Mouse (Mus musculus) myocyte (in vitro differentiated cells): ENCODE results near the gene Itgax.

ENCODE experiments used
- POLR2A ChIP-seq: IDR thresholded peaks from one replicate; pipeline ENCODE4 v1.6.1; 2011; ENCODE audit warnings: low read depth, mild to moderate bottlenecking, control low read depth, moderate library complexity; ENCODE audit not compliant: insufficient read length
- SRF ChIP-seq: IDR thresholded peaks from one replicate; pipeline ENCODE4 v1.6.1; 2011; ENCODE audit warnings: low read depth; ENCODE audit not compliant: control insufficient read depth, insufficient read length
- USF1 ChIP-seq: IDR thresholded peaks from one replicate; pipeline ENCODE4 v1.6.1; 2011; ENCODE audit warnings: low read depth, mild to moderate bottlenecking, control low read depth, moderate library complexity

- TF ChIP-seq SRF = no peak
- no peak for TF ChIP-seq POLR2A
- TF ChIP-seq USF1 = no peak
These were observed 52.3 kb downstream of the Itgax start for GRCm38 (mm10) chr7:128181691-128182090.
